23 mouse cellular contexts compared by ENCODE assay signal in genomic region chr7:138741816-138742515, GRCm38 (mm10).
DNase-seq lines count a peak whose midpoint lies in the region; ATAC-seq lines count a peak whose summit lies in the region.
"Had no signal": no experiment of that assay in that cellular context is flagged by ENCODE, and none has a peak within 500 bp of the region (broad histone marks: within the 10 kb centered on the region; RNA-seq: fewer than 3 reads in every experiment).

No protein-coding gene starts in this region.

- H3K4me3 ChIP-seq in hindbrain, embryonic 15.5 days, result no peak overlapping the region
- no peak overlapping the region for H3K4me3 ChIP-seq in hindbrain, embryonic 11.5 days (ENCODE audit: low read depth, low read length)
- H3K4me3 ChIP-seq in hindbrain, embryonic 16.5 days (ENCODE audit: low read length), result no peak overlapping the region
- H3K4me3 ChIP-seq: forebrain, embryonic 15.5 days; heart, adult 2 months; heart, embryonic 13.5 days; limb, embryonic 15.5 days; midbrain, embryonic 10.5 days had no signal

- H3K4me2 ChIP-seq in hindbrain, embryonic 15.5 days, result no peak overlapping the region
- no peak overlapping the region for H3K4me2 ChIP-seq in hindbrain, embryonic 11.5 days (replicated peaks; ENCODE audit: low read depth, low read length)
- no peak overlapping the region for H3K4me2 ChIP-seq in hindbrain, embryonic 16.5 days (ENCODE audit: low read length)
- H3K4me2 ChIP-seq: forebrain, embryonic 15.5 days; heart, embryonic 13.5 days; limb, embryonic 15.5 days had no signal

- no peaks in the 10 kb centered on the region for H3K36me3 ChIP-seq in hindbrain, embryonic 15.5 days
- no peaks in the 10 kb centered on the region for H3K36me3 ChIP-seq in hindbrain, embryonic 11.5 days (ENCODE audit: control insufficient read depth, insufficient read depth, low read length)
- H3K36me3 ChIP-seq in hindbrain, embryonic 16.5 days (ENCODE audit: control insufficient read depth, insufficient read depth, low read length), result no peaks in the 10 kb centered on the region
- H3K36me3 ChIP-seq: forebrain, embryonic 15.5 days; G1E; heart, embryonic 13.5 days; limb, embryonic 15.5 days; midbrain, embryonic 10.5 days had no signal

- H3K9ac ChIP-seq in hindbrain, embryonic 15.5 days, result no peak overlapping the region
- no peak overlapping the region for H3K9ac ChIP-seq in hindbrain, embryonic 11.5 days (ENCODE audit: low read depth, low read length)
- H3K9ac ChIP-seq in hindbrain, embryonic 16.5 days (ENCODE audit: low read depth, low read length), result no peak overlapping the region
- H3K9ac ChIP-seq: forebrain, embryonic 15.5 days; heart, embryonic 13.5 days; limb, embryonic 15.5 days had no signal

- H3K27ac ChIP-seq in hindbrain, embryonic 15.5 days (replicated peaks), result peak overlapping the region; percentile 57; the same call in 1 of the 2 replicates
- no peak overlapping the region for H3K27ac ChIP-seq in hindbrain, embryonic 11.5 days (ENCODE audit: low read depth, low read length)
- H3K27ac ChIP-seq in hindbrain, embryonic 16.5 days (ENCODE audit: low read depth, low read length), result peak overlapping the region; percentile 65
- H3K27ac ChIP-seq: forebrain, embryonic 15.5 days; heart, adult 2 months; heart, embryonic 13.5 days; kidney, postnatal 0 days; limb, embryonic 15.5 days; midbrain, embryonic 10.5 days had no signal

- H3K27me3 ChIP-seq in hindbrain, embryonic 15.5 days, result no peaks in the 10 kb centered on the region
- no peaks in the 10 kb centered on the region for H3K27me3 ChIP-seq in hindbrain, embryonic 11.5 days (ENCODE audit: control insufficient read depth, insufficient read depth, low read length)
- no peaks in the 10 kb centered on the region for H3K27me3 ChIP-seq in hindbrain, embryonic 16.5 days (replicated peaks; ENCODE audit: control insufficient read depth, insufficient read depth, low read length)
- H3K27me3 ChIP-seq: forebrain, embryonic 15.5 days; heart, embryonic 13.5 days; limb, embryonic 15.5 days had no signal

- H3K4me1 ChIP-seq in hindbrain, embryonic 15.5 days (replicated peaks), result peaks cover 19% of the 10 kb centered on the region
- peaks cover 2% of the 10 kb centered on the region; the same call in 1 of the 2 replicates for H3K4me1 ChIP-seq in hindbrain, embryonic 11.5 days (replicated peaks; ENCODE audit: control insufficient read depth, insufficient read depth, low read length)
- peaks cover 11% of the 10 kb centered on the region for H3K4me1 ChIP-seq in hindbrain, embryonic 16.5 days (ENCODE audit: control insufficient read depth, insufficient read depth, low read depth, low read length)
- H3K4me1 ChIP-seq: heart, embryonic 13.5 days; limb, embryonic 15.5 days; midbrain, embryonic 10.5 days had no signal

- no peaks in the 10 kb centered on the region for H3K9me3 ChIP-seq in hindbrain, embryonic 15.5 days
- H3K9me3 ChIP-seq in hindbrain, embryonic 11.5 days (ENCODE audit: control insufficient read depth, low read length), result no peaks in the 10 kb centered on the region
- no peaks in the 10 kb centered on the region for H3K9me3 ChIP-seq in hindbrain, embryonic 16.5 days (ENCODE audit: control insufficient read depth, low read length)
- H3K9me3 ChIP-seq: forebrain, embryonic 15.5 days; heart, embryonic 13.5 days; limb, embryonic 15.5 days; midbrain, embryonic 10.5 days had no signal

- DNase-seq in adrenal gland, postnatal 10 days, result peak; percentile 13
- no peak for DNase-seq in adrenal gland, adult 18-20 months (ENCODE audit: low spot score in 2 of 2)
- DNase-seq in hindbrain, embryonic 11.5 days (ENCODE audit: low spot score), result no peak
- peak; percentile 5 for DNase-seq in A20 (ENCODE audit: low read depth, low spot score)
- no peak for DNase-seq in spleen, postnatal 14 days (ENCODE audit: low spot score in 2 of 2)
- DNase-seq: cerebellum, adult 18-20 months; cerebellum, postnatal 36 days; embryo, embryonic 11 days; gastrocnemius, postnatal 25 days; heart, adult 2 months; kidney, adult 2 months; layer of hippocampus, adult 9-11 months; lung, postnatal 10 days; thymus, postnatal 14 days had no signal

- 42% methylated on average over 7 of the region's 7 CpGs for WGBS in hindbrain, embryonic 15.5 days
- 81% methylated on average over 7 of the region's 7 CpGs for WGBS in hindbrain, embryonic 11.5 days
- WGBS in hindbrain, embryonic 16.5 days, result 45% methylated on average over 7 of the region's 7 CpGs

- ATAC-seq in hindbrain, embryonic 15.5 days (ENCODE audit: low FRiP score, low read depth), result 0 out of 2 replicates have a peak, but pooled peaks have one; percentile 45
- ATAC-seq in hindbrain, embryonic 11.5 days (ENCODE audit: low FRiP score), result no peak
- ATAC-seq in hindbrain, embryonic 16.5 days, result peak; percentile 79
- ATAC-seq: forebrain, embryonic 15.5 days; Patski had no signal

Comparison
In these comparisons a context has a peak if more than half of its experiments do, and no peak if none do; other contexts are left out.
1. DNase-seq: peak in adrenal gland, postnatal 10 days (single experiment) and A20 (single experiment); none in adrenal gland, adult 18-20 months (0 of 2), hindbrain, embryonic 11.5 days (single experiment) and spleen, postnatal 14 days (0 of 2).